Mouse (Mus musculus): ENCODE measurements at regions not wholly inside any gene's neighbourhood (a gene's known extent, or its start where the extent isn't known, plus 50 kb on each side); places are given as distances from the start of the nearest gene placed in this dataset.

GRCm38 (mm10) chr14:62003797-62004196 is 288.6 kb upstream of the Rnaseh2b start:
- H3K36me3 ChIP-seq (replicated peaks; ENCODE audit: control insufficient read depth, insufficient read depth, low read depth, low read length): no peaks in the 10 kb centered on the region
- H3K27me3 ChIP-seq (ENCODE audit: control insufficient read depth, insufficient read depth, low read length): no peaks in the 10 kb centered on the region
- ATAC-seq (replicated peaks; ENCODE audit: insufficient number of reproducible peaks, low FRiP score, low TSS enrichment, low read depth) (no peak), DNase-seq (ENCODE audit: low spot score) (no peak)
- no peak overlapping the region for H3K4me2 ChIP-seq (ENCODE audit: low read depth, low read length)
- no peak overlapping the region for H3K9ac ChIP-seq (replicated peaks; ENCODE audit: low read length)
- H3K4me1 ChIP-seq (ENCODE audit: control insufficient read depth, insufficient read depth, low read length): no peaks in the 10 kb centered on the region
- WGBS: 85% methylated on average over 2 of the region's 2 CpGs
- H3K9me3 ChIP-seq (replicated peaks; ENCODE audit: control insufficient read depth, low read length): no peaks in the 10 kb centered on the region
- no peak overlapping the region for H3K27ac ChIP-seq (replicated peaks; ENCODE audit: low read depth, low read length)
- H3K4me3 ChIP-seq (ENCODE audit: low read depth, low read length): no peak overlapping the region

GRCm38 (mm10) chr14:62008707-62009106 is 283.7 kb upstream of the Rnaseh2b start:
- DNase-seq (ENCODE audit: low spot score) (no peak), ATAC-seq (replicated peaks; ENCODE audit: insufficient number of reproducible peaks, low FRiP score, low TSS enrichment, low read depth) (no peak)
- Histone ChIP-seq H3K27ac (replicated peaks; ENCODE audit: low read depth, low read length) (no peak overlapping the region), H3K4me1 (ENCODE audit: control insufficient read depth, insufficient read depth, low read length) (no peaks in the 10 kb centered on the region), H3K27me3 (ENCODE audit: control insufficient read depth, insufficient read depth, low read length) (no peaks in the 10 kb centered on the region), H3K4me3 (ENCODE audit: low read depth, low read length) (no peak overlapping the region), H3K4me2 (ENCODE audit: low read depth, low read length) (no peak overlapping the region), H3K36me3 (replicated peaks; ENCODE audit: control insufficient read depth, insufficient read depth, low read depth, low read length) (no peaks in the 10 kb centered on the region), H3K9me3 (replicated peaks; ENCODE audit: control insufficient read depth, low read length) (no peaks in the 10 kb centered on the region), H3K9ac (replicated peaks; ENCODE audit: low read length) (no peak overlapping the region)
- WGBS: 94% methylated on average over 5 of the region's 5 CpGs

GRCm38 (mm10) chr14:62018804-62019203 is 273.6 kb upstream of the Rnaseh2b start:
- no peaks in the 10 kb centered on the region for H3K9me3 ChIP-seq (replicated peaks; ENCODE audit: control insufficient read depth, low read length)
- 82% methylated on average over 4 of the region's 4 CpGs for WGBS
- ATAC-seq (replicated peaks; ENCODE audit: insufficient number of reproducible peaks, low FRiP score, low TSS enrichment, low read depth) (no peak), DNase-seq (ENCODE audit: low spot score) (no peak)
- no peak overlapping the region for H3K27ac ChIP-seq (replicated peaks; ENCODE audit: low read depth, low read length)
- H3K9ac ChIP-seq (replicated peaks; ENCODE audit: low read length): no peak overlapping the region
- H3K4me2 ChIP-seq (ENCODE audit: low read depth, low read length): no peak overlapping the region
- H3K4me3 ChIP-seq (ENCODE audit: low read depth, low read length): no peak overlapping the region
- no peaks in the 10 kb centered on the region for H3K27me3 ChIP-seq (ENCODE audit: control insufficient read depth, insufficient read depth, low read length)
- H3K36me3 ChIP-seq (replicated peaks; ENCODE audit: control insufficient read depth, insufficient read depth, low read depth, low read length): no peaks in the 10 kb centered on the region
- H3K4me1 ChIP-seq (ENCODE audit: control insufficient read depth, insufficient read depth, low read length): no peaks in the 10 kb centered on the region

DNA sequence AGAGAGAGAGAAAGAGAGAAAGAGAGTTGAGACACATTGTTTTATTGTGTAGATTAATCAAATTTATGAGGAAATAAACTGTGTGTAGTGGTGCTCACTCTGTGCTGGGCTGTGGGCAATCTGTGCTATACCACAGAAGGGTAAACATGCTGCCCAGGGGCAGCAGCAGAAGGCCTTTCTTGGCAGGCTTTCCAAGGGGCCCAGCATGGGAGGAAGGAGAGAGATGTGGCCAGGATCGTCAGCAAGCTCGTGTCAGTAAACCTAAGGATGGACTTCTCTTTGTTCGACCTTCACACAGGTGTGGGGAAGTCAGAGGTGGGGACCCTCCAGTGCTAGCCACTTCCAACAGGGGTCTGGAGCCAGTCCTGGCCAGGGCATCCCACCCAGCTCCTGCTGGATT is 271.4 kb upstream of the Rnaseh2b start:
- DNase-seq (ENCODE audit: low spot score) (no peak), ATAC-seq (replicated peaks; ENCODE audit: insufficient number of reproducible peaks, low FRiP score, low TSS enrichment, low read depth) (no peak)
- H3K27ac ChIP-seq (replicated peaks; ENCODE audit: low read depth, low read length): no peak overlapping the region
- no peaks in the 10 kb centered on the region for H3K27me3 ChIP-seq (ENCODE audit: control insufficient read depth, insufficient read depth, low read length)
- H3K9me3 ChIP-seq (replicated peaks; ENCODE audit: control insufficient read depth, low read length): no peaks in the 10 kb centered on the region
- no peak overlapping the region for H3K9ac ChIP-seq (replicated peaks; ENCODE audit: low read length)
- H3K36me3 ChIP-seq (replicated peaks; ENCODE audit: control insufficient read depth, insufficient read depth, low read depth, low read length): no peaks in the 10 kb centered on the region
- 89% methylated on average over 3 of the region's 3 CpGs for WGBS
- H3K4me1 ChIP-seq (ENCODE audit: control insufficient read depth, insufficient read depth, low read length): no peaks in the 10 kb centered on the region
- no peak overlapping the region for H3K4me3 ChIP-seq (ENCODE audit: low read depth, low read length)
- no peak overlapping the region for H3K4me2 ChIP-seq (ENCODE audit: low read depth, low read length)

DNA sequence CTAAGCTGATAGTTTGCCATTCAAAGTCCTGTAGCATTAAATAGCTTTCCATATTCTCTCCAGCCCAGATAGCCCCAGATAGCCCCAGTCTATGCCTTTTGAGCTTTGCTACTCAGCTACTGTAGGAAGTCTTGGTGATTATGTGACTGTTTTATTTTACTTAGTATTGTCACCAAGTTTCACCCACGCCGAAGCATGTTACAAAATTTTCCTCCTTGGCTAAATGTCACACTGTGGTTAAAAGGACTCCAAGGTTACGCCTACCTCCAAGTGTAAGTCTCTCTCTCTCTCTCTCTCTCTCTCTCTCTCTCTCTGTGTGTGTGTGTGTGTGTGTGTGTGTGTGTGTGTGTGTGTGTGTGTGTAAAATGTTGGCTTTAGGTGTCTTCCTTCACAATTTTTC is 270.2 kb upstream of the Rnaseh2b start:
- Histone ChIP-seq H3K9ac (replicated peaks; ENCODE audit: low read length) (no peak overlapping the region), H3K4me3 (ENCODE audit: low read depth, low read length) (no peak overlapping the region), H3K27ac (replicated peaks; ENCODE audit: low read depth, low read length) (no peak overlapping the region), H3K4me1 (ENCODE audit: control insufficient read depth, insufficient read depth, low read length) (no peaks in the 10 kb centered on the region), H3K9me3 (replicated peaks; ENCODE audit: control insufficient read depth, low read length) (no peaks in the 10 kb centered on the region), H3K36me3 (replicated peaks; ENCODE audit: control insufficient read depth, insufficient read depth, low read depth, low read length) (no peaks in the 10 kb centered on the region), H3K27me3 (ENCODE audit: control insufficient read depth, insufficient read depth, low read length) (no peaks in the 10 kb centered on the region), H3K4me2 (ENCODE audit: low read depth, low read length) (no peak overlapping the region)
- DNase-seq (ENCODE audit: low spot score) (no peak), ATAC-seq (replicated peaks; ENCODE audit: insufficient number of reproducible peaks, low FRiP score, low TSS enrichment, low read depth) (no peak)
- 97% methylated on average over 3 of the region's 3 CpGs for WGBS

GRCm38 (mm10) chr14:62023022-62023421 is 269.4 kb upstream of the Rnaseh2b start:
- Histone ChIP-seq H3K27me3 (ENCODE audit: control insufficient read depth, insufficient read depth, low read length) (no peaks in the 10 kb centered on the region), H3K4me2 (ENCODE audit: low read depth, low read length) (no peak overlapping the region), H3K9ac (replicated peaks; ENCODE audit: low read length) (no peak overlapping the region), H3K27ac (replicated peaks; ENCODE audit: low read depth, low read length) (no peak overlapping the region), H3K4me3 (ENCODE audit: low read depth, low read length) (no peak overlapping the region), H3K36me3 (replicated peaks; ENCODE audit: control insufficient read depth, insufficient read depth, low read depth, low read length) (no peaks in the 10 kb centered on the region), H3K4me1 (ENCODE audit: control insufficient read depth, insufficient read depth, low read length) (no peaks in the 10 kb centered on the region), H3K9me3 (replicated peaks; ENCODE audit: control insufficient read depth, low read length) (no peaks in the 10 kb centered on the region)
- ATAC-seq (replicated peaks; ENCODE audit: insufficient number of reproducible peaks, low FRiP score, low TSS enrichment, low read depth) (no peak), DNase-seq (ENCODE audit: low spot score) (no peak)
- WGBS: 79% methylated on average over 7 of the region's 7 CpGs

DNA sequence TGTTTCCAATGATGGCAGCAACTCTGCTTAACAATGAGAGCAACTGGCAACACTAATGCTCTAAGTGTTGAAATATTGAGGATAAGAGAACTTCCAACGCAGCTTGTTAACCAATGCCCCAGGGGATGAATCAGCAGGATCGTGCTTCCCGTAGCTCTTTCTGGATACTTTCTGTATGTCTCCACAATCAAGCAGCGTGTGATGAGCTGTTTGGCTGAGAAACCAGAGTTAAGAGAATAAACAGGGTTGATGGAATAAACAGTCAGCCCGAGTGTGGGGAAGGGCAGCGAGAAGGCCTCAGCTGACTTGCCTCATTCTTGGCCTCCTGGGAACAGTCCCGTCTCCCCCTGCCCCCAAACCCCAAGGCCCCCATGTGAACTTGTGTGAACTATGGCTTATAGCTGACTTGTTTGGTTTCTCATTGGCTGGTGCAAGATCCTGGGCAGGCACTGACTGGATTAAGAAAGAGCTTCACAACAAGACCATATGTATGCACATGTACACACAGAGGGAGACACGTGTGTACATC is 264.6 kb upstream of the Rnaseh2b start:
- Histone ChIP-seq H3K4me2 (ENCODE audit: low read depth, low read length) (no peak overlapping the region), H3K4me3 (ENCODE audit: low read depth, low read length) (no peak overlapping the region), H3K27ac (replicated peaks; ENCODE audit: low read depth, low read length) (no peak overlapping the region), H3K9ac (replicated peaks; ENCODE audit: low read length) (no peak overlapping the region), H3K36me3 (replicated peaks; ENCODE audit: control insufficient read depth, insufficient read depth, low read depth, low read length) (no peaks in the 10 kb centered on the region), H3K27me3 (ENCODE audit: control insufficient read depth, insufficient read depth, low read length) (no peaks in the 10 kb centered on the region), H3K4me1 (ENCODE audit: control insufficient read depth, insufficient read depth, low read length) (no peaks in the 10 kb centered on the region), H3K9me3 (replicated peaks; ENCODE audit: control insufficient read depth, low read length) (no peaks in the 10 kb centered on the region)
- no peak for DNase-seq (ENCODE audit: low spot score)
- WGBS: 79% methylated on average over 8 of the region's 8 CpGs
- ATAC-seq (replicated peaks; ENCODE audit: insufficient number of reproducible peaks, low FRiP score, low TSS enrichment, low read depth): no peak

DNA sequence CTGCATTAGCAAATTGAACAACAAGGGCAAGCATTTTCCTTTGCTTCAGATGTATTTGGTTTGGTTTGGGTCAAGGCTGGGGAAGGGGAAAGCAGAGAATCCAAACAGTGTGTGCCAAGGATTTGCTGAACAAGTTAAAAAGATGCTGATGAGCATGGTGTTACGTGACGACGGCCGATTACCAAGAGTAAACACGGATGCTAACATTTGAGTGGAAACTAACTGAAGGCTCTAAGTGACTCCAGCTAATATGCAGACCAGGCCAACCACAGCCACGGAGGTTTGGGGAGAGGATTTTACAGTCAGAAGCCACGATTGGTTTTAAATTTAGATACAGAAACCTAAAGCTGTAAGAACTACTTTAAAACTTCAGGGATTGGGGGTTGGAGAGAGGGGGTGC is 262.3 kb upstream of the Rnaseh2b start:
- DNase-seq (ENCODE audit: low spot score): no peak
- 71% methylated on average over 7 of the region's 7 CpGs for WGBS
- H3K4me3 ChIP-seq (ENCODE audit: low read depth, low read length): no peak overlapping the region
- H3K4me1 ChIP-seq (ENCODE audit: control insufficient read depth, insufficient read depth, low read length): no peaks in the 10 kb centered on the region
- no peaks in the 10 kb centered on the region for H3K36me3 ChIP-seq (replicated peaks; ENCODE audit: control insufficient read depth, insufficient read depth, low read depth, low read length)
- H3K27me3 ChIP-seq (ENCODE audit: control insufficient read depth, insufficient read depth, low read length): no peaks in the 10 kb centered on the region
- H3K27ac ChIP-seq (replicated peaks; ENCODE audit: low read depth, low read length): no peak overlapping the region
- H3K9me3 ChIP-seq (replicated peaks; ENCODE audit: control insufficient read depth, low read length): no peaks in the 10 kb centered on the region
- H3K9ac ChIP-seq (replicated peaks; ENCODE audit: low read length): no peak overlapping the region
- no peak for ATAC-seq (replicated peaks; ENCODE audit: insufficient number of reproducible peaks, low FRiP score, low TSS enrichment, low read depth)
- H3K4me2 ChIP-seq (ENCODE audit: low read depth, low read length): no peak overlapping the region

All from embryonic facial prominence, embryonic 11.5 days (tissue).